Mouse (Mus musculus) spleen, adult 2 months (tissue): ENCODE measurements around the gene Abcc3.

Source experiments
- CTCF ChIP-seq: fragments of 200-500 bp; IDR thresholded peaks from 2 replicates; pipeline ENCODE4 v1.5.1; 2011; ENCODE audit warnings: mild to moderate bottlenecking, inconsistent platforms; ENCODE audit not compliant: insufficient read depth, insufficient read length, insufficient replicate concordance; ENCODE audit errors: extremely low read depth
- POLR2A ChIP-seq: fragments of 200-500 bp; IDR thresholded peaks from 2 replicates; pipeline ENCODE4 v1.6.1; 2011; ENCODE audit warnings: low read depth, low read length, inconsistent platforms

- TF ChIP-seq POLR2A (no peak), CTCF (no peak)
These were observed 20.2 kb upstream of the Abcc3 start for GRCm38 (mm10) chr11:94412998-94413469.
